Mouse (Mus musculus): Measurements from ENCODE around the gene Pbx1. TPM values are rescaled to one million over a fixed set of nuclear protein-coding genes. Genes with fewer than 3 reads are reported as not detected.

Pbx1 gene
- total RNA-seq, 2 experiments from 2014 or later: 129 to 137 TPM

GRCm38 (mm10) chr1:168079394-168079767 is 352.7 kb downstream of the Pbx1 start:
- intact Hi-C loops (cut with DNase I): no loop called here
- no peak for DNase-seq (ENCODE audit: low spot score in 2 of 2)

- intact Hi-C loops (cut with DNase I): no loop called here
Observed at GRCm38 (mm10) chr1:168078746-168079393, 353.2 kb downstream of the Pbx1 start.

DNA sequence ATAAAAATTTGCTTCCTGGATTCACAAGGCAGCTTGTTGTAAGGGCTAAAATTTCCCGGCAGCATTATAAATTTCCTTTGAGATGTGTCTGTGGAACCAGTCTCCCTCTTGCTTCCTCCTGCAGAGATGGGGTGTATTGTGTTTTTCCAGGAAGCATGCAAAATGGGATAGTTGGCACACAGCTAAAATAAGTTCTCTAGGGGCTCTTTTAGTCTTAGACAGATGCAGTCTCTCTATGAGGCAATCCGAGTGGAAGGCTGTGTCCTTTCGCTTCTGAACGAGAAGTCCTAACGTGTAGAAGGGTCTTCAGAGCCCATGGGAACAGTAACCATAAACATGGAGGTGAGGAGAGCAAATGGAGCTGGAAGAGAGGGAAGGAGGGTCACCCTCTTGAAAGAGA is 360.1 kb downstream of the Pbx1 start:
- no peak for DNase-seq (ENCODE audit: low spot score in 2 of 2)
- intact Hi-C loops (cut with DNase I): no loop called here

More at GRCm38 (mm10) chr1:168078746-168079393, 353.2 kb downstream of the Pbx1 start:
- DNase-seq (ENCODE audit: low spot score in 2 of 2): no peak

DNA sequence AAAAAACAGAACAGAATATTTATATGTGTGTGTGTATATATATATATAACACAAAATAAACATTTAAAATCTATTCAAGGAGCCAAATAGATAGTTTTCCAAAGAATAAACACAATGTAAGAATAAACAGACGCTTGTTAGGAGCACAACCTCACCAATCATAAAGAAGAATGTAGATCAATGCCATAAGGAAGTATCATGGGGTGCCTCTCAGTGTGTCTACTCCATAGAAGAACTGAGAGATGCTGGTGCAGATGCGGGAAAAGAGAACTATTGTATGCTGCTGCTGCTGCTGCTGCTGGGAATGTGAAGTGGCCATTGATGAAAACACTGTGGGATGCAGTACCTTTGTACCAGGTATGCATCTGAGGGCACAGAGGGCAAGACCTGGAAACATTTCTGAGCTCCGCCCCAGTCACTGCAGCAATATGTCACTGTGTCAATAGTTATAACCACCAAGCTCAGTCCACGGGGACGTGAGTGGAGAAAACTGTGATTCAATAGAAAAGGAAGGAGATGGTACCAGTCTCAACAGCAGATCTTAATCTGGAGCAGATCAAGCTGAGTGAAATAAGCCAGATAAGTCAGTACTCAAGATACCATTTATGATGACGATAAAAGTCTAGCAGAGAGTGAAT is 361.7 kb downstream of the Pbx1 start:
- no peak for DNase-seq (ENCODE audit: low spot score in 2 of 2)
- intact Hi-C loops (cut with DNase I): no loop called here

GRCm38 (mm10) chr1:168069740-168070139 is 362.3 kb downstream of the Pbx1 start:
- no peak for DNase-seq (ENCODE audit: low spot score in 2 of 2)
- intact Hi-C loops (cut with DNase I): no loop called here

All from left cerebral cortex, postnatal 25 days (tissue).